Mouse (Mus musculus): ENCODE measurements around the gene Pcca.
"Not testable (repeated sequence)": the region's sequence is repeated elsewhere in the genome, so short reads cannot be mapped to it uniquely, and the experiment has no call there.

Gene Pcca

DNA sequence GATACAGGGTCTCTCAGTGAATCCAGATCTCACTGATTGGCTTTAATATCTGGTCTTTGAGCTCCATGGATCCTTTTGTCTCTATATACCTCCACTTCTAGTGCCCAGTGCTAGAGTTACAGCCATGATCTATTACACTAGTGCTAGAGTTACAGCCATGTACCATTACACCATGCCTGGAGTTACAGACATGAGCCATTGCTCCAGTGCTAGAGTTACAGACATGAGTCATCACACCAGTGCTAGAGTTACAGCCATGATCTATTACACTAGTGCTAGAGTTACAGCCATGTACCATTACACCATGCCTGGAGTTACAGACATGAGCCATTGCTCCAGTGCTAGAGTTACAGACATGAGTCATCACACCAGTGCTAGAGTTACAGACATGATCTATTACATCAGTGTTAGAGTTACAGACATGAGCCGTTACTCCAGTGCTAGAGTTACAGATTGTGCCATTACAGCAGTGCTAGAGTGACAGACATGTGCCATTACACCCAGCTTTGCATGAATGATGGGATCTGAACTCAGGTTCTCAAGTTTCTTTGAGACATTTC lies 26.8 kb downstream of the Pcca start:
- DNase-seq (ENCODE audit: low spot score), result not testable (repeated sequence)

DNA sequence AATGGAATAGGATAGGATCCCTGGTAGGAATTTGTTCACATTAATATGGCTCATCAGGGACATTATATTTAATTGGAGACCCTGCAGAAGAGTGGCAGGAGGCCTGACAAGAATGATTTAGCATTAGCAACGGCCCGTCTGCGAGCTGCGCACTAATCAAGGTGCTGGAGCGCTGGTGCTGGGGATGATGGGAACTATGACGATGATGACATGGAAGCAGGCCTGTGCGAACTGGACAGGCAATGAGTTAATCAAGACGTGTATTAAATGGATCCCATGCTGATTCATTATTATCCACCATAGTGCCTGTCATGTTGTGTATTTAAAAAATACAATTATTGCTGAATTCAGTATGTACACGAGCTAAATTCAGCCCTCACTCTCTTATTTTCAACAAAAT lies 36.7 kb downstream of the Pcca start:
- no peak for DNase-seq (ENCODE audit: low spot score)

DNA sequence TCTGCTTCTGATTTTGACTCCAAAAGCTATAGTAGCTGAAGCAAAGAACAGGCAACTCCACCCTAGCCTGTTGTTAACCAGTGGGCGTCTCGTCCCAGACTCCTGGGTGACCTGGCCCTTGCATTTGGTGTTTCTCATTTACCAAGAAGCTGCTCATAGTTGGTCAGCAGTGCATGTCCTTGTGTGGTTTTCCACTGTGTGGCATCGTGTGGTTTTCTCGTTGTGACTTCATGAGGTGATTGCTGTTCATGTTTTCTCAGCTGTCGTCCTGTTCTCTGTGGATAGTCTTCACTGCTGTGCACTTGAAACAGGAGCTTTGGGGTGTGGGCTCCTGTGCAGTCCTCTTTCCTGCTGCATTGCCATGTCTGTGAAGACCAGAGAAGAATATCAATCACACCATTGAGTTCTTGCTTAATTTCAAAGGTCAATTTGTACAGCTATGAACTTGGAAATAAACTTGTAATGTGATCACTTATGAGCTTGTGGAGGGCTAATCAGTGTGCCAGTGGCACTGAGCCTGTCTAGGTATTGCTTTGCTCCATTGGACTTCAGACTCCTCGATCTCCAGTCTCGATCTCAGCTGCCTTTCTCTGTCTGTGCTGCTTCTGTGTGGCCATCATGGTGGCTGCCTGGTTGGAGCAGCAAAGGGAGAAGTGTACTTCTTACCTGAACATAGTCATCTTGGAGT lies 40.1 kb downstream of the Pcca start:
- no peak for DNase-seq (ENCODE audit: low spot score)

DNA sequence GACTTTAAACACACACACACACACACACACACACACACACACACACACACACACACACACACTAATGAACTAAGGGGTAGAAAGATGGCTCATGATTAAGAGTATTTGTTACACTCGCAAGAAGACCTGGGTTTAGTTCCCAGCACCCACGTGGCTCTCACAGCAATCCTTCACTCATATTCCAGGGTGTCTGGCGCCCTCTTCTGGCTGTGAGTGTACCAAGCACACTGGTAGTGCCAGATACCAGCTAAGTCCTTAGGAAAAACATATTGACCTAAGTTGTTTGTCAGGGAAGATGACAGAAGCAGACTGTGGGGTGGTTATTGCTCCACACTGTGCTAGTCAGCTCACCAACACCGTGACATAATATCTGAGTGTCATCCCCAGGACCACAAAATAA lies 43.7 kb downstream of the Pcca start:
- DNase-seq (ENCODE audit: low spot score), result no peak

DNA sequence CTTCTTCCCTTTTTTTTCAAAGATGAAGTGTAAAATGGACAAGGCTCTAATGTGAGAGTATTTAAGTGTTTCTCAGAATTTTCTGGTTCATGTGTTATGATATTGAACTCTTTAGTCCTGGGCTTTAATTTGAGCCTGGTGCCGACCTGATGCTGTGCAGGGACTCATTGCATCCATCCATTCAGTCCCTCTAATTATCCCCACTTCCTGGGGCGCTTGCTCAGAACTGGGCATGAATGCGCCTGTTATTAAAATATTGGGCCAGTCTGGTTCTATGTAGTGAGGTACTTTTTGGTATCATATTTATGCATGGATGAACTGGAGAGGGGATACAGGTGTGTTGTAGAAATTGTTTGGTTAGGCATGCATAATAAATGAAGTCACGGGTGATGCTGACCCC lies 47.9 kb downstream of the Pcca start:
- no peak for DNase-seq (ENCODE audit: low spot score)

DNA sequence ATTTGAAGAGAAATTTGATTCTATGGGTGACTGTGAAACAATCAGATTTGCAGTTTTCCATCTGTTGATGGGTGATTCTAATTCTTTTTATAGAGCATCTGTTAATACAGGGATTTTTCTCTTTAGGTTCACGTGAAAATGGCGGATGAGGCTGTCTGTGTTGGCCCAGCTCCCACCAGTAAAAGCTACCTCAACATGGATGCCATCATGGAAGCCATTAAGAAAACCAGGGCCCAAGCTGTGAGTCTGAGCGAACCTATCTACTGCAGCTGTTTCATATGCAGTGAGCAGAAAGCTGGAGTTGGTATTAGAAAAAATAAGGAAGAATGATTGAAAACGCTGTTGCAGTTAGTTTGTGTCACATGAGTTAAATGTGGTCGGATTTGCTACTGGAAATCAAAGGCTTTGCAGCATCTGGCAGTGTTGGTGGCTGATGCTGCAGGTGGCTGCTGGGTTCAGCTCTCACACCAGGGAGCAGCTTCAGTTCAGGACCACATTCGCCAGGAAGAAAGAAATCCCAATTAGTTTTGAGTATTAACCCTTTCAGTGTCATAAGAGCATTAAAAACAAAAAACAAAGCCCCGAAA lies 48.5 kb downstream of the Pcca start:
- DNase-seq (ENCODE audit: low spot score), result no peak

DNA sequence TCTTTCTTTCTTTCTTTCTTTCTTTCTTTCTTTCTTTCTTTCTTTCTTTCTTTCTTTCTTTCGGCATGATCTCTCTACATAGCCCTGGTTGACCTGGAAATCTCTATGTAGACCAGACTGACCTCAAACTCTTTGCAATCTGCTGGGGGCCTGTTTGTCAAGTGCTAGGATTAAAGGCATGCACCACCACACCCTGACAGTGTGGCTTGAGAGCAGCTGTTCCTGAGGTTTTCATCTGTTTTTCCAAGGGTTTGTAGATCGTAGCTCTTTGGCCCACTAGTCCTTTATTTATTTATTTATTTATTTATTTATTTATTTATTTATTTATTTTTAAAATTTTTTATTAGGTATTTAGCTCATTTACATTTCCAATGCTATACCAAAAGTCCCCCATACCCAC lies 50.0 kb downstream of the Pcca start:
- not testable (repeated sequence) for DNase-seq (ENCODE audit: low spot score)

DNA sequence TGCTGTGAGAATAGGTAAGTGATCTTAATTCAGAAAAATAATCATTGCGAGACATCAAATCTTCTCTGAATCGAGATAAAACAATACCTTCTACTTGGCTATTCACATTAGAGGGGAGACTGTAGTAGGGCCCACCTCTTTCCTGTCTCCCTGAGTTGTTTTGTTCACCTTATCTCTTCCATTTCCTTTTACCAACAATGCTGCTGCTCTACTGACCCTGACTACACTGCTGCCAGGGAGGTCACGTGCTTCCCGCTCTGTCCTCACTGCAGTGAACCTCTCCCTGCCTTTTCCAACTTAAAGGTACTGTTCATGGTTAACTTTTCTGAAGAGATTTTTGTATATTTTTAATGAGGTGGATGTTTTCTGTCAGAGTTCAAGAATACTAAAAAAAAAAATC lies 52.8 kb downstream of the Pcca start:
- DNase-seq (ENCODE audit: low spot score), result peak; percentile 23

DNA sequence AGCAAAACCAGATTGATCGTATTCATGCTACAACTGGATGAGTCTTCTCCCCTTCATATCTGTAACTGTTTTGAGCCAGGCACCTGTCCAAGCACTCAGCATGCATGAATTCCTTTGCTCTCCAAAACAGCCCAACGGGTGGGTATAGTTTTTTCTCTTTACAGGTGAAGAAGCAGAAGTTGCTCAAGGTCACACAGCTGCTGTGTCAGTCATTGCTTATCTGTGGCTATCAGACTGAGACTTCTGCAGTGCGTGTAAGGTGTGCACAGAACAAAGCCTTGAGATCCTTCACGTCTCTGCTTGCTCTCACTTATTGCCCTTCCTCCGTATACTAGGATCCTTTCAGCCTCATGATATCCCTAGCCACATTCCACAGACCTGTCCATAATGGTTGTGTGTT lies 63.4 kb downstream of the Pcca start:
- DNase-seq (ENCODE audit: low spot score), result no peak

DNA sequence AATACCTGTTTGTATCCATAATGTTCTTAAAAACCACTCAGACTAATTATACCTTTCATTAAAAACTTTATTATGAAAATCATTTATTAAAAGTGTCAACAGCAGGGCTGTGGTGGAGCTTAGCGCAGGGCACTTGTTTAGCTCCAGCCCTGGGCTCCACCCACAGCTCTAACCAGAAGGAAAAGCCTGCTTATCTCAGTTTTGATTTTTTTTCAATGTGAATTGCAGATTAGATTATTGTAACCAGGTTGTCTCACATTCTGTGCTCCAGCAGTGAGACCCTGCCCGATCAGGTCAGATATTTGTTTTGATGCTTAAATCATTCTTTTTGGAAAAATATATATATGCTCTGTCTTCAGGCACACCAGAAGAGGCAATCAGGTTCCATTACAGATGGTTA lies 64.7 kb downstream of the Pcca start:
- DNase-seq (ENCODE audit: low spot score), result no peak

DNA sequence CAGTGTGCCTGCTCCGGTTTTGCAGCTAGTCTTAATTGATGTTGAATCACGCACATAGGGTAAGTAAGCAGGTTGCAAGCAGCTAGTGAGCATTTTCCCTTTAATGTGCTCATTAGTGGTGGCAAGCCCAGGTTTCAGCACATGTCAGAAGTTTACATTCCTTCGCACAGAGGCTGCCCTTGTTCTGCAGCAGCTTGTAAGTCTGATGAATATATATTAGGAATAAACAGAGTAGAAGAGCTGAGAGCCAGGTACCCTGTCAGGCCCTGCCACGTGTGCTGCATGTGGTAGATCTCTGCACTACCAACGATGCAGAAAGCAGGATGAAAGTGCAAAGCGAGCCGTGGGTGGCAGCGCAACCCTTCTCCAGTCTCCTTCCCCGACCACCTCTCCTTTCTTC lies 65.7 kb downstream of the Pcca start:
- DNase-seq (ENCODE audit: low spot score), result no peak

DNA sequence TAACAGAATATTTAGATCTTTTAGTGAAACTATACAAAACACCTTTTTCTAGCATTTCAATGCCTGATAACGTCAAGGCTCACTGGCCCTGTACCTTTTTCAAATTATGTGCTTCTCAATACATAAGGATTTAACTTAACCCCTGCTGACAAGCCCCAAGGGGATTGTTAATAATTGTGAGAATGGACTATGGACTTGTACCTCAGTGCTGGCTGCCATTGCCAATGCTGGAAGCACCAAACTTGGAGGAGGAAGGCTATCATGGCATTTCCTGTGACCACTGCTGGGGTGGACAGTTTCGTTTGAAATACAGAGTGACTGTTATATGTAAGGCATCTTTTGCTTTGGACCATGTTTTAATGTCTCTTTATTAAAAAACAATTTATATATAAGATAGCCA lies 68.6 kb downstream of the Pcca start:
- no peak for DNase-seq (ENCODE audit: low spot score)

DNA sequence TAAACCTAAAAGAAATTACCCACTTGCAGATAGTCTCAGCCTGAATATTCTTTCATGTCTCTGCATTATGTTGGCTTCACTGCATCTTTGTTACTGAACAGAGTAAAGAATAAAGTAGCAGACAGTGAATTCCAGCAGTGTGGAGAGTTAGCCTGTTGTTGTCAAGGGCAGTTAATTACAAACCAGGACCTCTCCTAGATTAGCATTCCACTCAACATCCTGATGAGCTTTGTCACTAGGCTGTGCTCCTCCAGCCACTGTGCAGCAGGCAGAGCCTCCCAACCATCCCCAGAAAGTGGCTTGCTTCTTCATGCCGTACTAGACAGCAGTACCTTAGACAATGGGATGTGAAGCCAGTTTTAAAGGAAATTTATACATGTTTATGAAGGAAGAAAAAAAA lies 72.4 kb downstream of the Pcca start:
- no peak for DNase-seq (ENCODE audit: low spot score)

DNA sequence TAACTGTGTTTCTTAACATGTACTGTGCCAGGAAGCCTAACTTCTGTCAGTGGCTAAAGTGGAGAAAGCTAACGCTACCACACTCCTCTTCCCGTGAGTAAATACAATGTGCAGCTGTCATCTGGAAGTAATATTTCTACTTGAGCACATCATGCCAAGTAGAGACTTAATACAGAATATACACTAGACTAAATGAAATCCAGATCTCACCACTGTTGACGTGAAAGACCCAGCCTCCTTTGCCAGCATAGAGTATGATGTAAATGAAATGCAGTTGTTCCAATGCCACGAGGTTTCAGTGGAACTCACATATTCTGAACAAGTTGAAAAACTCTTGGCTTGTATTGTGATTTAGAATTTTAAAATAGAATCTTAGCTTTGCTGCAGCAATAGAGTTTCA lies 73.3 kb downstream of the Pcca start:
- no peak for DNase-seq (ENCODE audit: low spot score)

DNA sequence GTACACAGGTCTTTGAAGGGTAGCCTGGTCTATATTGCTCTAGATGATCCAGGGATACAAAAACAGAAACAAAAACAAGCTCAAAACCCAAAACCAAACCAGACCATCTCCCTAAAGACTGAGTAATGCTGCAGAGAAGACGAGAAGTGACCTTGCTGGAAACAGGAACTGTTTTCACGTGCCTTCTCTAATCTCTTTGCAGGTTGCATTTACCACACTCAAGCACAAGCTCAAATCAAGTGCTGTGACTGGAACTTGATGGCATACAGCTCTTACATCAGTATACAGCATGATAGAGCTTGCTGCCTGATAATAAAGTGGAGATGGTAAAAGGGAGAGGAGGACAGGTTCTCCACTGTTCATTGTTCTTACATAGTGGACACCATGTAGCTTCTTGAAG lies 74.2 kb downstream of the Pcca start:
- DNase-seq (ENCODE audit: low spot score), result no peak

DNA sequence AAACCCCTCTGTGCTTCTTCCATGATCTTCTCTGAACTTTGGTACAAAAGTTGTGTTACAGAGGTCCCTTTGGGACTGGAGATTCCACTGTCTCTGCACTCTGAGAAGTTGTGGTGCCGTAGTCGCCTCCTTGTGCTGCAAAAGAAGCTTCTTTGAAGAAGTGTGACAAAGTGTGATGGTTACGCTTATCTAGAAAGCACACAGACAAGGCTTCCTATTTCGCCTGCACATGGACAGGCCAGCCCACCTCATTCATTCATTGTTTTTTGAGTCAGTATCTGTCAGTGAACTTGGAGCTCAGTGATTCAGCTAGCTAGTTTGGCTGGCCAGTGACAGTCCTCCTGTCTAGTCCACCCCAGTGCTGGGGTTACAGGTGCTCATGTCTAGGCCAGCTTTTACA lies 76.9 kb downstream of the Pcca start:
- DNase-seq (ENCODE audit: low spot score), result no peak

DNA sequence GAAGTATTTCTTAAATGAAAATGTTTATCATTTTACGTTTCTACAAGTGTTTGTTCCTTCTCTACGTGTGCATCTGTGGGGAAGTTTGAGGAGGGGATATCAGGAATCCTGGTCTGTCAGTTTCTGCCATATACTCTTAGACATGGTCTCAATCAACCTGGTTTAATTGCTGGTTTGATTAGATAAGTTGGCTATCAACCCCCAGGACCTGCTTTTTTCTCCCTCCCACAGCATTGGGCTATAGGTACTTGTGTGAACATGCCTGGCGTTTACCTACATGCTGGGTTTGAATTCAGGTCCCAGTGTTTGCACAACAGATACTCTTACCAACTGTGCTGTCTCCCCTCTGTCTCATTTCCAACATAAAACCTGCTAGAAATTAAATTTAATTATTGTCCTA lies 78.2 kb downstream of the Pcca start:
- DNase-seq (ENCODE audit: low spot score), result no peak

DNA sequence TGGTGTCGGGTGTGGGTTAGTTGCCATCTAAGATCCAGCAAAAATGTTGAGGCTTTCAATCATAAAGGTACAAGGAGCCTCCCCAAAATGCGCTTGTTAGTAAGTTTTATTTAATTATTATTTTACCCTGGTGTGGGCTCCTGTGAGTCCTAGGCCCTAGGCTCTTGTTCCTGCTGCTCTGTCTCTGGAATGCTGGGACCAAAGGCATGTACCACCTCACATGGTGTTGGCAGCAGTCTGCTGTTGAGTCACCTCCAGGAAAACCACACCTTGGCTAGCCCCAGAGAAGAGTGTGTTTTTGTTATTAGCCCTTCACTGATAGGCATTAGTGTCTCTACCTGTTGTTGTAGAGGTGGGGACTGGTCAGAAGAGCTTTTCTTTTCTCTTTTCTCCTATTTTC lies 83.5 kb downstream of the Pcca start:
- DNase-seq (ENCODE audit: low spot score), result no peak

DNA sequence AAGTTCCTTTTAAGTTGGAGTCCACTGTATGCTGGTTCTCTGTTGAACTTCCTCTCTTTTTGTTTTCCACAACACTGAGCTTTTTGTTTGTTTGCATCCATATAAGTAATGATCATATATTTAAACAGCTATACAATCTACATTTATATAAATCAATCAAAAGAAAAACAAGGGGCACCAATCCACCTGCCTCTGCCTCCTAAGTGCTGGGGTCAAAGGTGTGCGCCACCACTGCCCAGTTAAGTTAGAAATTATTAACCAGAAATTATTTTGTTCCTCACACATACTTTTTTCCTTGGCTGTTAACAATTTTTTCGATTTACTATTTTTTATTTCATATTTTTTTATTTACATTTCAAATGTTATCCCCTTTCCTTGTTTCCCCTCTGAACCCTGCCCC lies 99.3 kb downstream of the Pcca start:
- DNase-seq (ENCODE audit: low spot score), result no peak

DNA sequence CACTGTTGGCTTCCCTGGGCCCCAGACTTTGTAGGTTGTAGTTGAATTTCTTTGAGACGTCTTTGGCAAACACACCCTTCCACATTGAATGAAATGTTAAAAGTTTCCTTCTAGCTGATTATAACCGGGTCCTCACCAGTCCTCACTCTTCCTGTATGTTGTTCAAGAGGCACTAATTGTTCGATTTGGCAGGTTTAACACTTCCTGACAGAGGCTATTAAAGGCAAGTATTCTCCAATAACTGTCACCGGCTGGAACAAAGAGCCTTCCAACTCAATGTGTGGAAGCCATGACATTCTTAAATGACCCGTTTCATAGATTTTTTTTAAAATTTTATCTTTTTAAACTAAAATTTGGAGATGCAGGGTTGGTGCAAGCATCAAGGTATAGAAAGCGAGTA lies 102.5 kb downstream of the Pcca start:
- no peak for DNase-seq (ENCODE audit: low spot score)

DNA sequence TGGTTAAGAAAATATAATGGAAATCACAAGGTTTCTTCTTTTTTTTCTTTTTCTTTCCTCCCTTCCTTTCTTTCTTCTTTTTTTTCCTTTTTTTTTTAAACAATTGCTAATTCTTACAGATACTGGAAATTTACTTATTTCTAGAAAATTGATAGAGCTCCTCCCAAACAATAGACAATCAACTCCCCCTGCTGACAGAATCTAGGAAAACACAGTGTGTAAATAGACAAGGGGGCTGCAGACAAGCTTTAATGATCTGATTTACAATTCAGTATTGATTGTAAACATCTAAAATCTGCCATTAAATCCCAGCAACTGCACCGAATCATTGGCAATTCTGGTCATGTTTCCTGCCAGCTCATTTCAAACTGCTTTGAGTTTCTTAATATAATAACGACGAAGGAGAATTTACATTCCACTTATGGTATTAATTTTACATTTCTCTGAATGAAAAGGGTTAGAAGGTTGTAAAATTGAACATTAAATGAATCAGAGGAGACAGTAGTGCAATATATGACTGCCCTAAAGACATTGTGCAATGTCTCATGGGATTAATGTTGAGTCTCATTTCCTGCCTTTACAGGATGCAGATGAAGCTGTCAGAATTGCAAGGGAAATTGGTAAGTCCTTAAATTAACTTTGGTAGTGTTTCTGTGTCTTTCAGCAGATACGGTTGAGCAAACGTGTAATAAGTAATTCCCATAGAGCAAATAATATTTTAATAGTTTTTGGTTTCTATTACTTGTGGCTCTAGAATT lies 103.9 kb downstream of the Pcca start:
- no peak for DNase-seq (ENCODE audit: low spot score)

DNA sequence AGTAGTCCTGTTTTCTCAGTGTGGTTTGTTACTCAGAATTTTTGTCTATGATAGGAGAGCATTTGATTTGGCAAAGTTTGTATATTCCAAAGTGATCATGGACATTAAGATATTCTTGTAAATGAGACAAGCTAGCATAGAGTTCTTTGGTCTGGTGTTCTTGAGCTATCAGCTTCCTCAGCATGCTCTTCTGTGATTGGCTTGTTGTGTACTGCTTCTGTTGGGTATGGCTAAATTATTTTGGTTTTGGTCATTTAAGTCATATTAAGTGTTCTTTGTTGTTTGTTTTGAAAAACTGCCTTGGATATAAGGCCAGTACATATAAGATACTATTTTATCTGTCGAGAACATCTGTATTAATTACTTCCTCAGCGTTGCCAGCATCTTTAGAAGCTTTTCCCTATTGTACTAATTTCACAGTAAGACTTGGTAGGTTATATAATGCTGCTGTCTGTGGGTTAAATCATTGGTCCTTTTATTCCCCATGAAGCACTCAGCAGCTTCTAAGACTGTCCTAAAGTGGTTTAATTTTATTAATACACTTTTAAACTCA lies 105.1 kb downstream of the Pcca start:
- no peak for DNase-seq (ENCODE audit: low spot score)

DNA sequence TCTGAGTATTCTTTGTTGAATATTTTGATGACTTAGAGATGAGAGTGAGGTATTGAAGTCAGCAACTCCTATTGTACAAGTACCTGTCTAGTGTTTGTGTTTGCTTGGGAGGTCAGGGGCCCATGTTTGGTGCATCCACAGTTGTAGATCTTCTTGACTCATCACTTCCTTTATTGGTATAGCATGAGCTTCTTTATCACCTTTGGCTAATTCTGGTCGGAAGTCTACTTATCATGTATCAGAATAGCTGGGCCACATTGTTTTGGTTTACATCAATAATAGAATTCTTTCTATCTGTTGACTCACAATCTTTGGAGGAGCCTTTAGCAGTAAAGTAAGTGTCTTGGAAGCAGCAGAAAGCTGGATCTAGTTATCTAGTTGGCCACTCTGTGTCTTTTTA lies 108.3 kb downstream of the Pcca start:
- no peak for DNase-seq (ENCODE audit: low spot score)

Measured in lung, postnatal 25 days (tissue).